Mouse (Mus musculus): ENCODE measurements around the gene Pcnx3. TPM values are rescaled to one million over a fixed set of nuclear protein-coding genes. Genes with fewer than 3 reads are reported as not detected.

The Pcnx3 gene
- polyA plus RNA-seq, 1 experiment from 2014 or later: 28.1 TPM

GRCm38 (mm10) chr19:5685861-5686260 is 2.8 kb downstream of the Pcnx3 start:
- ATAC-seq (ENCODE audit: low FRiP score, low TSS enrichment): no peak
- Histone ChIP-seq H3K27ac (ENCODE audit: low read length) (no peak overlapping the region), H3K4me3 (ENCODE audit: low read length) (no peak overlapping the region), H3K9me3 (ENCODE audit: low read length) (no peaks in the 10 kb centered on the region), H3K4me1 (ENCODE audit: insufficient read depth, low read length) (peaks cover 18% of the 10 kb centered on the region), H3K9ac (replicated peaks; ENCODE audit: low read length) (no peak overlapping the region), H3K27me3 (ENCODE audit: insufficient read depth, low read length) (no peaks in the 10 kb centered on the region), H3K4me2 (replicated peaks; ENCODE audit: low read depth, low read length) (no peak overlapping the region), H3K36me3 (ENCODE audit: insufficient read depth, low read length) (peaks cover 47% of the 10 kb centered on the region)
- WGBS: 94% methylated on average over 11 of the region's 11 CpGs

DNA sequence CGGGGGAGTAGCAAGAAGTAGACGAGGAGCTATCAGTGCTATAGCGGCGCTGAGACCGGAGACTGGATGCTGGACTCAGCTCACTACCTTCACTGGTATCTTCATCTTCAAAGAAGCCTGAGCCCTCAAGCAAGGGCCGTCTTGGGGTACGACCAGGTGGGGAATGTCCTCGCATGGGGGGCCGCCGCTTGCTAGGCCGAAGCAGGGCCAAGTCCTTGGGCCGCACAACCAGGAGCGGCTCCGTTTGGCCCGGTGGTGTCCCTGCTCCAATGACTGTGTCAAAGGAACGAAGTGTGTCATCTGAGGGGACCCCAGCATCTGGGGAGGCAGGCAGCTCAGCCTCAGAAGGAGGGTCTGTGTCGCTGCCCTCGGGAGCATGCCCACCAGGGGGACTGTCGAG is 3.3 kb downstream of the Pcnx3 start:
- no peak overlapping the region for H3K9ac ChIP-seq (replicated peaks; ENCODE audit: low read length)
- 95% methylated on average over 19 of the region's 19 CpGs for whole genome bisulfite sequencing
- no peak overlapping the region for H3K27ac ChIP-seq (ENCODE audit: low read length)
- peaks cover 47% of the 10 kb centered on the region for H3K36me3 ChIP-seq (ENCODE audit: insufficient read depth, low read length)
- no peaks in the 10 kb centered on the region for H3K9me3 ChIP-seq (ENCODE audit: low read length)
- no peak overlapping the region for H3K4me2 ChIP-seq (replicated peaks; ENCODE audit: low read depth, low read length)
- no peaks in the 10 kb centered on the region for H3K27me3 ChIP-seq (ENCODE audit: insufficient read depth, low read length)
- peaks cover 14% of the 10 kb centered on the region for H3K4me1 ChIP-seq (ENCODE audit: insufficient read depth, low read length)
- no peak for ATAC-seq (ENCODE audit: low FRiP score, low TSS enrichment)
- no peak overlapping the region for H3K4me3 ChIP-seq (ENCODE audit: low read length)

- Histone ChIP-seq H3K9me3 (ENCODE audit: low read length) (no peaks in the 10 kb centered on the region), H3K27me3 (ENCODE audit: insufficient read depth, low read length) (no peaks in the 10 kb centered on the region), H3K4me1 (ENCODE audit: insufficient read depth, low read length) (peaks cover 10% of the 10 kb centered on the region), H3K36me3 (ENCODE audit: insufficient read depth, low read length) (peaks cover 48% of the 10 kb centered on the region), H3K4me2 (replicated peaks; ENCODE audit: low read depth, low read length) (no peak overlapping the region), H3K4me3 (ENCODE audit: low read length) (no peak overlapping the region), H3K27ac (ENCODE audit: low read length) (no peak overlapping the region), H3K9ac (replicated peaks; ENCODE audit: low read length) (no peak overlapping the region)
- WGBS: 95% methylated on average over 13 of the region's 13 CpGs
- no peak for ATAC-seq (ENCODE audit: low FRiP score, low TSS enrichment)
These were observed 3.7 kb downstream of the Pcnx3 start for GRCm38 (mm10) chr19:5684985-5685384.

DNA sequence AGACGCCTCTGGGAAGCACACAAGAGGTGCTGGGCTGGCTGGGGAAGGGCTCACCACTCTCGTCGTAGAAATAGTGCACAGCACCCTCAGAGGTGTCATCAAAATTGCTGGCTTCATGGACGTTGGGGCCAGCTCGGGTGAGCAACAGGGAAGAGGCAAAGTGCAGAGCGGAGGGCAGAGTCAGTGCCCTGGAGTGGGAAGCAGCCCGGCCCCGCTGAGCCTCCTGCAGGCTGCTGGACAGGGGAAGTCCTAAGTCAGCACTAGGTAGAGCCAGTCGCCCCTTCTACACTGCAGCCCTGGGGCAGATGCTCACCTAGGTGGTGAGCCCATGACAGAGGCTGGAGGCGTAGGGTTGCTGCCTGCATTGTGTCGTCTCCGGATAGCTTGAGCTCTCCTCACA is 4.5 kb downstream of the Pcnx3 start:
- Histone ChIP-seq H3K27me3 (ENCODE audit: insufficient read depth, low read length) (no peaks in the 10 kb centered on the region), H3K9me3 (ENCODE audit: low read length) (no peaks in the 10 kb centered on the region), H3K4me3 (ENCODE audit: low read length) (no peak overlapping the region), H3K36me3 (ENCODE audit: insufficient read depth, low read length) (peaks cover 55% of the 10 kb centered on the region), H3K27ac (ENCODE audit: low read length) (no peak overlapping the region), H3K4me2 (replicated peaks; ENCODE audit: low read depth, low read length) (no peak overlapping the region), H3K4me1 (ENCODE audit: insufficient read depth, low read length) (peaks cover 10% of the 10 kb centered on the region), H3K9ac (replicated peaks; ENCODE audit: low read length) (no peak overlapping the region)
- WGBS: 90% methylated on average over 12 of the region's 12 CpGs
- ATAC-seq (ENCODE audit: low FRiP score, low TSS enrichment): no peak

GRCm38 (mm10) chr19:5680432-5680831 is 8.3 kb downstream of the Pcnx3 start:
- Histone ChIP-seq H3K4me3 (ENCODE audit: low read length) (no peak overlapping the region), H3K4me2 (replicated peaks; ENCODE audit: low read depth, low read length) (no peak overlapping the region), H3K27me3 (ENCODE audit: insufficient read depth, low read length) (no peaks in the 10 kb centered on the region), H3K9me3 (ENCODE audit: low read length) (no peaks in the 10 kb centered on the region), H3K4me1 (ENCODE audit: insufficient read depth, low read length) (no peaks in the 10 kb centered on the region), H3K36me3 (ENCODE audit: insufficient read depth, low read length) (peaks cover 72% of the 10 kb centered on the region), H3K9ac (replicated peaks; ENCODE audit: low read length) (no peak overlapping the region), H3K27ac (ENCODE audit: low read length) (no peak overlapping the region; the same call in 1 of the 2 replicates)
- ATAC-seq (ENCODE audit: low FRiP score, low TSS enrichment): no peak
- WGBS: 47% methylated on average over 4 of the region's 4 CpGs

DNA sequence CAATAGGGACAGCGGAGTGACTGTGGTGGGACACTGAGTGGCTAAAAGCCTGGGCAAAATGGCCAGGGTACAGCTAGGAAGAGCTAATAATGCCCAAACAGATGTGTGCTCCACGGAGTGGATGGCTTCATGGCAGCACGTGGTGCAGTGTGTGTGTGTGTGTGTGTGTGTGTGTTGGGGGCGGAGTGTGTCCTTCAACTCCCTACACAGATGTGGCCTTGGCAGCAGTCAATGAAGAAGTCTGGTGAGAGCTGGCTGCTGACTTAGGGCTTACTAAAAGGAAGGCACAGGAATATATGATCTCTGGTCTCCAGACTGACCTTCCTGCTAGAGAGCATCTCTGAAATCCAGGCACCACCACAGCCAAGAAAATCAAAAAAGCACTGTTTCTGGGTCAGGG is 20.3 kb downstream of the Pcnx3 start:
- no peaks in the 10 kb centered on the region for H3K9me3 ChIP-seq (ENCODE audit: low read length)
- WGBS: 94% methylated on average over 4 of the region's 4 CpGs
- no peak overlapping the region for H3K9ac ChIP-seq (replicated peaks; ENCODE audit: low read length)
- H3K27ac ChIP-seq (ENCODE audit: low read length): no peak overlapping the region
- no peak overlapping the region for H3K4me2 ChIP-seq (replicated peaks; ENCODE audit: low read depth, low read length)
- no peak for ATAC-seq (ENCODE audit: low FRiP score, low TSS enrichment)
- H3K36me3 ChIP-seq (ENCODE audit: insufficient read depth, low read length): peaks cover 59% of the 10 kb centered on the region
- H3K4me3 ChIP-seq (ENCODE audit: low read length): no peak overlapping the region
- H3K27me3 ChIP-seq (ENCODE audit: insufficient read depth, low read length): no peaks in the 10 kb centered on the region
- peaks cover 7% of the 10 kb centered on the region for H3K4me1 ChIP-seq (ENCODE audit: insufficient read depth, low read length)

GRCm38 (mm10) chr19:5666386-5666785 is 22.3 kb downstream of the Pcnx3 start:
- 91% methylated on average over 18 of the region's 18 CpGs for WGBS
- no peak for ATAC-seq (ENCODE audit: low FRiP score, low TSS enrichment)

GRCm38 (mm10) chr19:5665465-5665864 is 23.2 kb downstream of the Pcnx3 start:
- Histone ChIP-seq H3K4me3 (ENCODE audit: low read length) (no peak overlapping the region), H3K9ac (replicated peaks; ENCODE audit: low read length) (no peak overlapping the region), H3K27me3 (ENCODE audit: insufficient read depth, low read length) (no peaks in the 10 kb centered on the region), H3K27ac (ENCODE audit: low read length) (no peak overlapping the region), H3K9me3 (ENCODE audit: low read length) (no peaks in the 10 kb centered on the region), H3K4me1 (ENCODE audit: insufficient read depth, low read length) (peaks cover 27% of the 10 kb centered on the region), H3K36me3 (ENCODE audit: insufficient read depth, low read length) (peaks cover 32% of the 10 kb centered on the region), H3K4me2 (replicated peaks; ENCODE audit: low read depth, low read length) (no peak overlapping the region)
- WGBS: 92% methylated on average over 15 of the region's 15 CpGs
- ATAC-seq (ENCODE audit: low FRiP score, low TSS enrichment): no peak

More at GRCm38 (mm10) chr19:5666386-5666785, 22.3 kb downstream of the Pcnx3 start:
- no peak overlapping the region for H3K9ac ChIP-seq (replicated peaks; ENCODE audit: low read length)
- no peak overlapping the region for H3K4me2 ChIP-seq (replicated peaks; ENCODE audit: low read depth, low read length)
- H3K36me3 ChIP-seq (ENCODE audit: insufficient read depth, low read length): peaks cover 39% of the 10 kb centered on the region
- no peaks in the 10 kb centered on the region for H3K9me3 ChIP-seq (ENCODE audit: low read length)
- no peak overlapping the region for H3K4me3 ChIP-seq (ENCODE audit: low read length)
- no peak overlapping the region for H3K27ac ChIP-seq (ENCODE audit: low read length)
- no peaks in the 10 kb centered on the region for H3K27me3 ChIP-seq (ENCODE audit: insufficient read depth, low read length)
- peaks cover 25% of the 10 kb centered on the region for H3K4me1 ChIP-seq (ENCODE audit: insufficient read depth, low read length)

GRCm38 (mm10) chr19:5664669-5665257 is 23.9 kb downstream of the Pcnx3 start:
- H3K9ac ChIP-seq (replicated peaks; ENCODE audit: low read length): no peak overlapping the region
- no peaks in the 10 kb centered on the region for H3K27me3 ChIP-seq (ENCODE audit: insufficient read depth, low read length)
- peaks cover 27% of the 10 kb centered on the region for H3K4me1 ChIP-seq (ENCODE audit: insufficient read depth, low read length)
- H3K4me3 ChIP-seq (ENCODE audit: low read length): no peak overlapping the region
- no peaks in the 10 kb centered on the region for H3K9me3 ChIP-seq (ENCODE audit: low read length)
- H3K4me2 ChIP-seq (replicated peaks; ENCODE audit: low read depth, low read length): no peak overlapping the region
- ATAC-seq (ENCODE audit: low FRiP score, low TSS enrichment): no peak
- H3K27ac ChIP-seq (ENCODE audit: low read length): no peak overlapping the region
- 95% methylated on average over 10 of the region's 10 CpGs for WGBS
- H3K36me3 ChIP-seq (ENCODE audit: insufficient read depth, low read length): peaks cover 28% of the 10 kb centered on the region

- Histone ChIP-seq H3K9me3 (ENCODE audit: low read length) (no peaks in the 10 kb centered on the region), H3K9ac (replicated peaks; ENCODE audit: low read length) (peak within 1 kb of the TSS; percentile 72), H3K27ac (ENCODE audit: low read length) (peak within 1 kb of the TSS; percentile 92), H3K4me1 (ENCODE audit: insufficient read depth, low read length) (peaks cover 27% of the 10 kb centered on the region), H3K36me3 (ENCODE audit: insufficient read depth, low read length) (peaks cover 32% of the 10 kb centered on the region), H3K27me3 (ENCODE audit: insufficient read depth, low read length) (no peaks in the 10 kb centered on the region), H3K4me3 (ENCODE audit: low read length) (peak within 1 kb of the TSS; percentile 61), H3K4me2 (replicated peaks; ENCODE audit: low read depth, low read length) (peak within 1 kb of the TSS; percentile 60)
- WGBS: 2% methylated on average over 31 of the region's 32 CpGs
- peak; percentile 95 for ATAC-seq (ENCODE audit: low FRiP score, low TSS enrichment)
These were observed 25.5 kb downstream of the Pcnx3 start, which contains the start of gene Sipa1 for GRCm38 (mm10) chr19:5662981-5663913. Sipa1 (minus strand) TSS chr19:5663707.
